Mouse (Mus musculus) megakaryocyte-erythroid progenitor cell, adult 5-6 weeks (primary cell): Measurements from ENCODE around the gene Tmem101. TPM values are rescaled to one million over a fixed set of nuclear protein-coding genes. Genes with fewer than 3 reads are reported as not detected.
A peak's percentile ranks its signal among the peaks of the same experiment; 100 is the strongest.

Source experiments
- ATAC-seq: replicated peaks from 2 replicates; pipeline ENCODE4 v1.8.0; 2016; ENCODE audit warnings: mild to moderate bottlenecking, inconsistent platforms; ENCODE audit not compliant: severe bottlenecking, poor library complexity, low FRiP score, low TSS enrichment
- total RNA-seq, 2 experiments: library from RNA; stranded (forward) in 1 of 2; stranded (reverse) in 1 of 2; fragments of 200-1000, 215-1000 nt in 1 of 2; fragments of >200 nt in 1 of 2; fragmentation: Nextera tagmentation in 1 of 2; gene quantifications; 2 replicates each; pipeline ENCODE4 v1.2.3; 2014 to 2017

The Tmem101 gene
- 4.7 and 9.3 TPM in 2 replicates for total RNA-seq (2014; fragmentation: Nextera tagmentation)
- total RNA-seq (2017), result 11.8 and 15.7 TPM in 2 replicates

DNA sequence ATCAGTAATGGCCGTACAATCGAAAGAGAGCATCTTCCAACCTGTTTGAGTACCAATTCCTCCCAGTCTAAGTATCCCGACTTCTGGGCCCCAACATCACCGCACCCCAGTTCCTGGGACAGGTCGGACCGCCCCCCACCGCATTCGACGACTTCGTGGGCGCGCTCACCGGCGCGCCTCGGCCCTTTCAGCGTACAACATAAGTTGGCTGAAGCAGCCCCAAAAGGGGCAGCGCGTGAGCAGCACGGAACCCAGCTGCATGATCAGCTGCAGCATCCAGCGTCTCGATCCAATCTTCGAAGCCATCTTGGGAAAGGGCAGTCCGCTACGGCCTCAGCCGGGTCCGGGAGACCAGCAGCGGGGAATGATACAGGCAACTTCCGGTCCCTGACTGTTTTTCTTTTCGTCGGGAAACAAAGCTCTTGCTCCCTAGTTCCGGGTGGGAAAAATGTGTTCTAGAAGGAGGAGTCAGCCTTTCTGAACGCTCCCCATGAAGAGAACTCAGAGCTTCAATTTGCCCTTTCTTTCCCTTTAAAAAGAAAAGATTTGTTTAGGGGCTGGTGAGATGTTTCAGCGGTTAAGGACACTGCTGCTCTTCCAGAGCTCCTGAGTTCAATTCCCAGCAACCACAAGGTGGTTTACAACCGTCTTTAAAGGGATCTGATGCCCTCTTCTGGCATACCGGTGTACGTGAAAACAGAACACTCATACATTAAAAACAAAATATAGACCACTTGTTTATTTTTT lies at the start of gene Tmem101:
TSS of gene Tmem101 (minus strand) at position 366 of the 747 bp plus-strand sequence.
- ATAC-seq, result peak; percentile 80

DNA sequence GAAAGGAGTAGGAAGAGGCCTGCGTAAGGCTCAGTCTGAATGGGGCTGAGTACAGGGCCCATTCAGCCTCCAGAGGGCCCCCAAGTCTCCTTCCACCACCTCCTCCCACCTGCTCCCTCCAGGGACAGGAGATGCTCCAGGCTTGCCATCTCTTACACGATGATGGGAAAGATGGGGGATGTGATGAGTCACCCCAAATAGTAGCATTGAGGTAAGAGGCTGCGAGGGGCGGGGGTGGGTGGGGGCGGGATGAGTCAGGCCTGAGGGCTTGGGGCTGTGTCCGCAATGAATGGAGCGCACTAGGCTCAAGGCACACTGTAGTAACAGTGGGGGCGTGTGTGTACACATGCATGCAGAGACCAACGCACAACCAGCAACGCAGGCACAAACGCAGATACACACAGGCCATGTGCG lies 45.2 kb upstream of the Tmem101 start:
- no peak for ATAC-seq

GRCm38 (mm10) chr11:102199856-102200255 lies 43.7 kb upstream of the Tmem101 start:
- ATAC-seq, result no peak

- no peak for ATAC-seq
These were observed 42.0 kb upstream of the Tmem101 start for GRCm38 (mm10) chr11:102198245-102198644.

GRCm38 (mm10) chr11:102196018-102196797 lies 40.0 kb upstream of the Tmem101 start:
- peak; percentile 39; the same call in 1 of the 2 replicates for ATAC-seq

DNA sequence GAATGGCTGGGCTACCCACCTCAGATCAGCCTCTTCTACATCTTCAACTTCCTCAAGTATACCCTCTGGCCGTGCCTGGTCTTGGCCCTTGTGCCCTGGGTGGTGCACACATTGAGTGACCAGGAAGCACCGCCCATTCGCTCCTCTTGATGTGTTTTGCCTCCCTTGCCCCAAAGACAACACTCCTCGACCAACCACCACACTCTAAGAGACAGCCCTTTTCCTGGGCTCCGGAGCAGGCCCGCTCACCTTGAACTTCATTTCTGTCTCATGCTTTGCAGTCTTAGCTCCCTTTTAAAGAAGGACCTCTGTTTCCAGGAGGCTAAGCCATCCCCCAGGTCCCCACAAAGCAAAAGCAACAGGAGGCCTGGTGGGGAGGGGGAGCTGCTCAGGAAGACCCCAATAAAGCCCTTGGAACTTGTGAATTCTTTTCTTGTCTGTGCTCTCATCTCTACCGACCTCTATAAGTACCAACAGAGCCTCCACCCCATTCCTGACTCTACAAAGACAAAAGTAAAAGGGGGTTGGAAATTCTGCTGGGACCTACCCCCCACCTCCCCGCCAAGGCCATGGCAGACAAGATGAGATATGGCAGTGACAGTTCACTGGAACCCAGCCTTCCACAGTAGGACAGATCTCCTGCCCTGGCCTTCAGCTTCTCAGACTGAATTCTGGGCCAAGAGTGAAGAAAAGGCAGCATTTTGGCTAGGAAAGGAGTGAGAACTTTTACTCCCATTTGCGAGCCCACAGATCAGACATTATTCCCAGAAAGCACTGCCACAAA lies 37.6 kb upstream of the Tmem101 start:
- ATAC-seq, result no peak

- no peak for ATAC-seq
These were observed 34.6 kb upstream of the Tmem101 start for GRCm38 (mm10) chr11:102190848-102191247.

DNA sequence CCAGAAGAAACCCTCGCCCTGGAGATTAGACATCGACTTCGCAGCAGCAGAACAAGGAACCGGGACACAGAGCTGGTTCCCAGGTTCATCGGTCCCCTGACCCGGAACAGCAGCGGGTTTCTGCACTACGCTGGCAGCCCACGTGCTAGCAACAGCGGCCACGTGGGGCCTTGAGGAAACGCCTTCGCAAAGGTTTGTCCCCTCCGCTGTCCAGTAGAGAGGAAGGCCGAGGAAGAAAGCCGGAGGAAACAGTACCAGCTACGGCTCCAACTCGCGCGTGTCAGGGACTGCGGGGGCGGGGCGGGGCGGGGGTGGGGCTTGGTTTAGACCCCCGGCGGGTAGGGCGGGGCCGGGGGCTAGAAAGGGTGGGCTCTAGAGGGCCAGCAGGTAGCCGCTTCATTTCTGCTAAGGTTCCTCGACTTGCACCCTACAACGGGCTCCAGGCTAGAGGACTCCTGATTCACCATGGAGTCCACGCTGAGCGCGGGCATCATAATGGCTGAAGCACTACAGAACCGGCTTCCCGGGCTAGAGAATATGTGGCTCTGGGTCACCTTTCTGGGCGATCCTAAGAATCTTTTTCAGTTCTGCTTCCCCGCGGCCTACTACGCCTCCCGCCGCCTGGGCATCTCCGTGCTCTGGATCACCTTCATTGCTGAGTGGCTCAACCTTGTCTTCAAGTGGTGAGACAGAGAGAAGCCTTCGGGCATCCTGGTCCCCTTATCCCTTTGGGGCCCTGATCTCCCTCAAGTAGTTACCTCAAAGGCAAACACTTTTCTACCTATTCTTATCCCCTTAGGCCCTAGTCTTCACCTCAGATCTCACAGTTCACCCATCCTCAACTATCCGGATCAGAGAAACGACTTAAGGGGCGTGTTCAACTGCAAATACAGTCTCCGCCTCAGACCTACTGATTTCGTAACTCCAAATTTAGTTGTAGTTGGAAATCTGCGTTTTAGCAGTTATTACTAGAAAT lies 33.5 kb upstream of the Tmem101 start, which contains the start of gene G6pc3:
TSS of gene G6pc3 (plus strand) at position 160 of the 976 bp plus-strand sequence.
- ATAC-seq, result peak; percentile 70

- no peak for ATAC-seq
These were observed 32.8 kb upstream of the Tmem101 start for GRCm38 (mm10) chr11:102188980-102189379.

GRCm38 (mm10) chr11:102186235-102186634 lies 30.0 kb upstream of the Tmem101 start:
- ATAC-seq, result no peak

DNA sequence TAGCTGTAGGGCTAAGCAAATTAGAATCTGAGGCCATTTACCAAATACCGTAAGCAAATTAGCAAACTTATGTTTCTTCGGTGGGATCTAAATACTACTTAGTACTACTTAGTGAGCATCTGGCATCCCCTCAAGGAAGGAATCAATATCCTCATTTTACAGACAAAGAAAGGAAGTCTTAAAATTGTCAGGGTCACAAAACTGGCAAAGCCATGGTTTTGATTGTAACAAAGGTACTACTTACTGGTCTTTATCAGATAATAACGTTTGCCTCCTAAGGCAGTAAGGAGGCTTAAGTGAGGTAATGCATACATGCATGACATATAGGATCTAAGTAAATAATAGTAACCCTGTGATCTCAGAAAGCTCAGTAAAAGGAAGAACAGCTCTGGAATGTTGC lies 29.5 kb upstream of the Tmem101 start:
- ATAC-seq, result no peak

DNA sequence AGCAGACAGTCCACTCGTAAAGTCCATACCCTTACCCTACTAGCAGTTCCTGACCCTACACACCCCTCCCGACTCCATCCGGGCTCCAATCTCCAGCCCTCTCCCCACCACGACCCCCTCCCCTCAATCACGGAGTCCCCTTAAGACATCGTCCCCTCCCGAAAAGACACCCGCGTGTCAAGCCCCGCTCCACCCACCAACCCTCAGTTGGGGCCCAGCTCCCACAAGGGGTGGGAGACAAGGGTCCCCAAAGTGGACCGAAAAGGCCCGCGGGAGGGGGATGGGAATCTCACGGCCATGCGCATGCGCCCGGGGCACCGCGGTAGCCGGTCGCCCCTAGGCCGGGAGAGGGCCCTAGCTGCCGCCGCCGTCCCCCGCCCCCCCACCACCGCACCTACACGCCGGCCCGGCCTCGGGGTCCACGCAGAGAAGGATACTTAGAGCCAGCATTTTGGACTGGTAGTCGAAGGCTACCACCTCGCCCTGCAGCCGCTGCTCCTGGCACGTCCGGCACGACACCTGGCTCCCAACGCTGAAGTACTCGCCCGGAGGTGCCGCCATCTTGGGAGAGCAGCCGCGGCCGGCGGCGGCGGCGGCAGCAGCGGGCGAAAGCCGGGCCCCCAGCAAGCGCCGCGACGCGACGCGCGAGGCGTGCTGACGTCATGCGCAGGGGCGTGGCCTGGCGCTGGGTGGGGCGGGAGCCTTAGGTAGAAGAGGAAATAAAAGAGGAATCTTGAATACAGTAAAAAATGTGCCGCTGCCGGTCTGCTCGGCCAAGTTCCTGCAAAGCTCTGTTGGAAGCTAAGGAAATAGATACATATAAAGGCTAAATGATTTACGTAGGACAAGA lies 28.7 kb upstream of the Tmem101 start, which contains the start of gene Lsm12:
TSS of gene Lsm12 (minus strand) at position 651 of the 850 bp plus-strand sequence.
- peak; percentile 74 for ATAC-seq

- ATAC-seq, result no peak
These were observed 28.0 kb upstream of the Tmem101 start for GRCm38 (mm10) chr11:102184253-102184645.

DNA sequence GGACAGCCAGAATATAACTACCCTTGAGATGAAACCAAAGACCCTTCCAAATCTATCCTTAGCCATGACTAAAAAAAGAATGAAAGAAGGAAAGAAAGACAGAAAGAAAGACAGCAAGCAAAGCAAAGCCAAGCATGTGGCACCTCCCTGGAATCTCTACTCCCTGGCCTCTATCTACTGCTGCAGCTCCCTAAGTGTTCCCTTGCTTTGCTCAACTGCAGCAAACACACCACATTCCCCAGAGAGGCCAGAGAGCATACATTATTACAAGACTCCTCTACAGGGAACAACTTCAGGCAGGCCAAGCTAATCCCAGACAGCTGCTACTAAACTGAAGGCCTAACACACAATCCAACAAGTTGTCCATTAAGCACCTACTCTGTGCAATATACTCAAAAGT lies 23.6 kb upstream of the Tmem101 start:
- no peak for ATAC-seq

DNA sequence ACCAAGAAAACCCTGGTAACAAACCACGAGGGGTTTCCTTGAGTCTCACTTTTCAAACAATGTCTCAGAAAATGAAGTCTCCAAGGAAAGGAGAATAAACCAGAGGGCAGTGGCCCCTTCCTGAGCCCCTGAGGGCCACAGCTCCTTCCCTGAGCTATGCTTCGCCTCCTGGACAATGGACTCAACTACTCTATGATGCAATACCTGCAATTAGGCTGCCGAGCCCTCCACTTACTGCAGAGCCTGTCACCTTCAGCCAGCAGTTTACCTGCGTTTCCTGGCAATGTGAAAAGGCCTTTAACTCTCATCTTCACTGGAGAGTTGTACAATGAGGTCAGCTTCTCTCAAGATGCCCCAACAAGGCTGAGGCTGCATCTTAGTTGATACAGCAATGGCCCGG lies 12.5 kb upstream of the Tmem101 start:
- ATAC-seq, result no peak

DNA sequence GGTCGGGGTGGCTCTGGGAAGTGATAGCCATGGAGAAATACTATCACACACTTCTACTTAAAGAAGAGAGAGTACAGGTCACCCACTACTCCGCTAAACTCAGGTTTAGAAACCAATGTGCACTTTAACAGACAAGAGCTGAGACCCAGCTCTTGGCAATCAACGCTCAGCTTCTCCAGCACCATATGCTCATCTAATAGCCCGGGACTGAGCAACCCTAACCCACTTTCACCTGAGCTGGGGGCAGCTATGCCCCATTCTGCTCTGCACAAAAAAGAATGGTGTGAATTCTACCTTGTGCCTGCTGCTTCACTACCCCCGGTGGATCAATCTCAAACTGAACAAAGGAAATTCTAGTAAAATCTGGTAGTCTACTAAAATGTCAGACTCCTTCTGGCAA lies 11.3 kb upstream of the Tmem101 start:
- no peak for ATAC-seq

GRCm38 (mm10) chr11:102165971-102166722 lies 9.9 kb upstream of the Tmem101 start:
- no peak for ATAC-seq
